Comparison of ENCODE assay signal across 28 mouse cellular contexts in the genomic region with DNA sequence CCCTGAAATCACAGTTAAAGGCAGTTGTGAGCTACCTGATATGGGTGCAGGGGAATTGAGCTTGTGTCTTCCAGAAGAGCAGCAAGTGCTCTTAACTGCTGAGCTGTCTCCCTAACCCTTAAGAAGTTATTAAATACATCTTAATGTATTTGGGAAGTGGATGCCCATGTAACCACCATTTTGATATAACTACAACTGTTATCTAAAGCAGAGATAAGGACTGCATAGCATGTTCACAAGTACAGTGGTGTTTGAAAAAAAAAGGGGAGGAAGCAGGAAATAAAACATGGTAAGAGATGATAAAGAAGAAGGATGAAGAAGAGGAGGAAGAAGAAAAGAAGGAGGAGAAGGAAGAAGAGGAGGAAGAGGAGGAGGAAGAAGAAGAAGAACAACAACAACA.
"Had no signal": no experiment of that assay in that cellular context is flagged by ENCODE, and none has a peak within 500 bp of the region (broad histone marks: within the 10 kb centered on the region; RNA-seq: fewer than 3 reads in every experiment).

No protein-coding gene starts in this region.

- H3K4me3 ChIP-seq: limb, embryonic 10.5 days; limb, embryonic 12.5 days; limb, embryonic 13.5 days; limb, embryonic 15.5 days; liver, embryonic 12.5 days; liver, embryonic 13.5 days; liver, embryonic 15.5 days; lung, embryonic 15.5 days; megakaryocyte, embryonic 14.5 days; midbrain, embryonic 10.5 days; midbrain, embryonic 12.5 days; midbrain, embryonic 13.5 days; midbrain, embryonic 15.5 days; myocyte; neural tube, embryonic 12.5 days had no signal

- H3K9ac ChIP-seq: limb, embryonic 12.5 days; limb, embryonic 13.5 days; limb, embryonic 15.5 days; liver, embryonic 12.5 days; liver, embryonic 13.5 days; liver, embryonic 14.5 days; liver, embryonic 15.5 days; liver, postnatal 0 days; lung, embryonic 14.5 days; lung, embryonic 15.5 days; midbrain, embryonic 12.5 days; midbrain, embryonic 13.5 days; midbrain, embryonic 15.5 days; neural tube, embryonic 12.5 days had no signal

- H3K27me3 ChIP-seq: limb, embryonic 12.5 days; limb, embryonic 13.5 days; limb, embryonic 15.5 days; liver, embryonic 12.5 days; liver, embryonic 13.5 days; liver, embryonic 15.5 days; lung, embryonic 15.5 days; megakaryocyte, embryonic 14.5 days; midbrain, embryonic 12.5 days; midbrain, embryonic 13.5 days; midbrain, embryonic 15.5 days; neural tube, embryonic 12.5 days had no signal

- H3K36me3 ChIP-seq: midbrain, embryonic 15.5 days had no signal

- H3K27ac ChIP-seq: limb, embryonic 10.5 days; limb, embryonic 12.5 days; limb, embryonic 13.5 days; limb, embryonic 15.5 days; liver, embryonic 12.5 days; liver, embryonic 13.5 days; liver, embryonic 14.5 days; liver, embryonic 15.5 days; lung, embryonic 15.5 days; macrophage; midbrain, embryonic 10.5 days; midbrain, embryonic 12.5 days; midbrain, embryonic 13.5 days; midbrain, embryonic 15.5 days; neural tube, embryonic 12.5 days had no signal

- H3K9me3 ChIP-seq: limb, embryonic 10.5 days; limb, embryonic 12.5 days; limb, embryonic 13.5 days; limb, embryonic 15.5 days; liver, embryonic 12.5 days; liver, embryonic 13.5 days; liver, embryonic 15.5 days; lung, embryonic 15.5 days; megakaryocyte, embryonic 14.5 days; midbrain, embryonic 10.5 days; midbrain, embryonic 12.5 days; midbrain, embryonic 13.5 days; midbrain, embryonic 15.5 days; neural tube, embryonic 12.5 days had no signal

- H3K4me1 ChIP-seq: limb, embryonic 10.5 days; limb, embryonic 13.5 days; limb, embryonic 15.5 days; liver, embryonic 12.5 days; liver, embryonic 15.5 days; lung, embryonic 15.5 days; midbrain, embryonic 10.5 days; midbrain, embryonic 12.5 days; midbrain, embryonic 13.5 days; midbrain, embryonic 15.5 days; neural tube, embryonic 12.5 days had no signal

- DNase-seq: left cerebral cortex, postnatal 4 days; liver; liver, embryonic 13.5 days; liver, postnatal 0 days; lung, adult 18-20 months; lung, adult 2 months; lung, embryonic 14.5 days; lung, postnatal 10 days; lung, postnatal 14 days; lung, postnatal 36 days; lung, postnatal 4 days; midbrain, embryonic 14.5 days had no signal
